Mouse (Mus musculus) heart, embryonic 11.5 days (tissue): Measurements from ENCODE around the gene A530016L24Rik. TPM values are rescaled to one million over a fixed set of nuclear protein-coding genes. Genes with fewer than 3 reads are reported as not detected.
A peak's percentile ranks its signal among the peaks of the same experiment; 100 is the strongest.

Experiments
- ATAC-seq: fragments of 200-750 bp; cut with Nextera tagmentation; replicated peaks from 2 replicates; pipeline ENCODE4 v1.8.0; 2017; ENCODE audit warnings: moderate library complexity; ENCODE audit not compliant: insufficient number of reproducible peaks, low FRiP score, low TSS enrichment
- H3K27ac ChIP-seq: fragments of 300-500 bp; sonication (generic); 2 replicates; pipeline ENCODE4 v1.5.1; 2014; ENCODE audit warnings: mild to moderate bottlenecking, low read depth, low read length
- H3K27me3 ChIP-seq: fragments of 300-500 bp; sonication (generic); 2 replicates; pipeline ENCODE4 v1.6.1; 2014; ENCODE audit warnings: mild to moderate bottlenecking, low read length, mixed read lengths; ENCODE audit not compliant: control insufficient read depth, insufficient read depth
- H3K36me3 ChIP-seq: fragments of 300-500 bp; sonication (generic); 2 replicates; pipeline ENCODE4 v1.6.1; 2014; ENCODE audit warnings: mild to moderate bottlenecking, low read length, moderate library complexity, mixed read lengths; ENCODE audit not compliant: control insufficient read depth, insufficient read depth
- H3K4me1 ChIP-seq: fragments of 300-500 bp; sonication (generic); 2 replicates; pipeline ENCODE4 v1.6.1; 2014; ENCODE audit warnings: low read length; ENCODE audit not compliant: control insufficient read depth, insufficient read depth
- H3K4me2 ChIP-seq: fragments of 300-500 bp; sonication (generic); 2 replicates; pipeline ENCODE4 v1.6.1; 2014; ENCODE audit warnings: mild to moderate bottlenecking, moderate library complexity
- H3K4me3 ChIP-seq: fragments of 300-500 bp; sonication (generic); 2 replicates; pipeline ENCODE4 v1.5.1; 2014; ENCODE audit warnings: low read depth, low read length
- H3K9ac ChIP-seq: fragments of 300-500 bp; sonication (generic); 2 replicates; pipeline ENCODE4 v1.6.1; 2014; ENCODE audit warnings: mild to moderate bottlenecking, low read depth, low read length, moderate library complexity
- H3K9me3 ChIP-seq: fragments of 300-500 bp; sonication (generic); replicated peaks from 2 replicates; pipeline ENCODE4 v1.6.1; 2016; ENCODE audit warnings: low read length; ENCODE audit not compliant: control insufficient read depth
- WGBS: fragments of 180-500 bp; shearing (Covaris S2); extraction: QIAGEN DNeasy Blood & Tissue Kit; methylation state at CpG from one replicate; pipeline ENCODE4 v1.1.7; 2014; ENCODE audit not compliant: insufficient replicate concordance; 5-methylcytosine and 5-hydroxymethylcytosine counted together
- polyA plus RNA-seq: library from polyadenylated mRNA; unstranded; fragments of >200 nt; fragmentation: Nextera tagmentation; extraction: Ambion mirVana; gene quantifications from 2 replicates; pipeline ENCODE4 v1.2.1, GENCODE M21; 2014

The A530016L24Rik gene
- polyA plus RNA-seq: 8.7 and 8.9 TPM in 2 replicates

GRCm38 (mm10) chr12:112489134-112489533 lies at the start of gene A530016L24Rik:
Gene A530016L24Rik (plus strand): TSS chr12:112489448.
- Histone ChIP-seq H3K9me3 (no peaks in the 10 kb centered on the region), H3K27me3 (no peaks in the 10 kb centered on the region), H3K9ac (0 out of 2 replicates have a peak within 1 kb of the TSS, but pooled peaks have one; percentile 13), H3K4me3 (no peak within 1 kb of the TSS), H3K36me3 (no peaks in the 10 kb centered on the region), H3K27ac (peak within 1 kb of the TSS; percentile 97), H3K4me2 (peak within 1 kb of the TSS; percentile 65; the same call in 1 of the 2 replicates), H3K4me1 (peaks cover 48% of the 10 kb centered on the region)
- ATAC-seq: no peak
- WGBS: 85% methylated on average over 8 of the region's 8 CpGs

GRCm38 (mm10) chr12:112439993-112440392 lies 49.3 kb upstream of the A530016L24Rik start:
- no peaks in the 10 kb centered on the region; the same call in 1 of the 2 replicates for H3K9me3 ChIP-seq
- H3K4me1 ChIP-seq: no peaks in the 10 kb centered on the region
- H3K27ac ChIP-seq: no peak overlapping the region
- H3K4me2 ChIP-seq: no peak overlapping the region
- 29% methylated on average over 1 of the region's 1 CpGs for whole genome bisulfite sequencing
- 0 out of 2 replicates have a peak, but pooled peaks cover 3% of the 10 kb centered on the region for H3K27me3 ChIP-seq
- H3K4me3 ChIP-seq: no peak overlapping the region
- no peak overlapping the region for H3K9ac ChIP-seq
- no peak for ATAC-seq
- H3K36me3 ChIP-seq: no peaks in the 10 kb centered on the region

- H3K9me3 ChIP-seq: peaks cover 6% of the 10 kb centered on the region
- H3K9ac ChIP-seq: no peak overlapping the region
- no peaks in the 10 kb centered on the region for H3K4me1 ChIP-seq
- H3K4me2 ChIP-seq: no peak overlapping the region
- H3K4me3 ChIP-seq: no peak overlapping the region
- no peak for ATAC-seq
- no peaks in the 10 kb centered on the region for H3K27me3 ChIP-seq
- no peaks in the 10 kb centered on the region for H3K36me3 ChIP-seq
- WGBS: 61% methylated on average over 18 of the region's 18 CpGs
- peak overlapping the region; percentile 41 for H3K27ac ChIP-seq
Measured at GRCm38 (mm10) chr12:112449144-112449827, 40.0 kb upstream of the A530016L24Rik start.

GRCm38 (mm10) chr12:112449828-112450180 lies 39.4 kb upstream of the A530016L24Rik start:
- Histone ChIP-seq H3K27me3 (no peaks in the 10 kb centered on the region), H3K4me2 (no peak overlapping the region), H3K4me1 (no peaks in the 10 kb centered on the region), H3K9ac (no peak overlapping the region), H3K27ac (peak overlapping the region; percentile 41), H3K9me3 (peaks cover 6% of the 10 kb centered on the region), H3K36me3 (no peaks in the 10 kb centered on the region), H3K4me3 (no peak overlapping the region)
- ATAC-seq: no peak
- 56% methylated on average over 8 of the region's 8 CpGs for WGBS

GRCm38 (mm10) chr12:112450883-112451282 lies 38.4 kb upstream of the A530016L24Rik start:
- Histone ChIP-seq H3K36me3 (no peaks in the 10 kb centered on the region), H3K4me3 (no peak overlapping the region), H3K27ac (no peak overlapping the region), H3K9ac (no peak overlapping the region), H3K9me3 (peaks cover 6% of the 10 kb centered on the region), H3K27me3 (no peaks in the 10 kb centered on the region), H3K4me2 (no peak overlapping the region), H3K4me1 (no peaks in the 10 kb centered on the region)
- WGBS: 27% methylated on average over 6 of the region's 6 CpGs
- no peak for ATAC-seq

GRCm38 (mm10) chr12:112451381-112451780 lies 37.9 kb upstream of the A530016L24Rik start:
- Histone ChIP-seq H3K27ac (no peak overlapping the region), H3K9me3 (peaks cover 4% of the 10 kb centered on the region), H3K4me1 (no peaks in the 10 kb centered on the region), H3K9ac (no peak overlapping the region), H3K4me2 (no peak overlapping the region), H3K27me3 (no peaks in the 10 kb centered on the region), H3K36me3 (no peaks in the 10 kb centered on the region), H3K4me3 (no peak overlapping the region)
- 68% methylated on average over 1 of the region's 1 CpGs for WGBS
- ATAC-seq: no peak

- Histone ChIP-seq H3K4me1 (no peaks in the 10 kb centered on the region), H3K27ac (no peak overlapping the region), H3K27me3 (no peaks in the 10 kb centered on the region), H3K36me3 (no peaks in the 10 kb centered on the region), H3K9ac (no peak overlapping the region), H3K9me3 (peaks cover 3% of the 10 kb centered on the region; the same call in 1 of the 2 replicates), H3K4me2 (no peak overlapping the region), H3K4me3 (no peak overlapping the region)
- 85% methylated on average over 9 of the region's 9 CpGs for WGBS
- ATAC-seq: no peak
Measured at GRCm38 (mm10) chr12:112451826-112452225, 37.4 kb upstream of the A530016L24Rik start.

GRCm38 (mm10) chr12:112456144-112456713 lies 33.0 kb upstream of the A530016L24Rik start:
- ATAC-seq: no peak
- H3K4me1 ChIP-seq: no peaks in the 10 kb centered on the region
- H3K4me3 ChIP-seq: no peak overlapping the region
- 69% methylated on average over 6 of the region's 6 CpGs for WGBS
- H3K27me3 ChIP-seq: 0 out of 2 replicates have a peak, but pooled peaks cover 5% of the 10 kb centered on the region
- no peak overlapping the region for H3K9ac ChIP-seq
- H3K36me3 ChIP-seq: no peaks in the 10 kb centered on the region
- no peak overlapping the region for H3K4me2 ChIP-seq
- H3K27ac ChIP-seq: no peak overlapping the region
- no peaks in the 10 kb centered on the region for H3K9me3 ChIP-seq
